Mouse (Mus musculus) C2C12 (cell line): ENCODE results near the gene Tmem262. TPM values are rescaled to one million over a fixed set of nuclear protein-coding genes. Genes with fewer than 3 reads are reported as not detected.
A peak's percentile ranks its signal among the peaks of the same experiment; 100 is the strongest.

Experiments used
- H3K27me3 ChIP-seq: one replicate; pipeline ENCODE4 v1.6.1; 2011; ENCODE audit not compliant: control insufficient read depth, insufficient read depth, insufficient read length
- H3K36me3 ChIP-seq: one replicate; pipeline ENCODE4 v1.6.1; 2011; ENCODE audit not compliant: control insufficient read depth, insufficient read depth
- H3K4me3 ChIP-seq: one replicate; pipeline ENCODE4 v1.5.1; 2011; ENCODE audit warnings: mild to moderate bottlenecking, control low read depth; ENCODE audit not compliant: poor library complexity, insufficient read depth, severe bottlenecking
- H3K79me2 ChIP-seq: one replicate; pipeline ENCODE4 v1.6.1; 2011; ENCODE audit not compliant: control insufficient read depth, insufficient read depth
- H3K79me3 ChIP-seq: one replicate; pipeline ENCODE4 v1.6.1; 2011; ENCODE audit warnings: low read depth, control low read depth
- H3ac ChIP-seq: one replicate; pipeline ENCODE3; 2011; ENCODE audit warnings: low read depth; ENCODE audit not compliant: control insufficient read depth, insufficient read length
- CEBPB ChIP-seq: IDR thresholded peaks from one replicate; pipeline ENCODE4 v1.6.1; 2011; ENCODE audit warnings: low read depth, mild to moderate bottlenecking, control low read depth, moderate library complexity
- CTCF ChIP-seq: IDR thresholded peaks from one replicate; pipeline ENCODE4 v1.5.1; 2011; ENCODE audit not compliant: control insufficient read depth, insufficient read depth, insufficient read length
- FOSL1 ChIP-seq: IDR thresholded peaks from one replicate; pipeline ENCODE4 v1.8.0; 2011; ENCODE audit warnings: mild to moderate bottlenecking, low read length; ENCODE audit not compliant: poor library complexity, insufficient read depth, severe bottlenecking
- MAX ChIP-seq: IDR thresholded peaks from one replicate; pipeline ENCODE4 v1.6.1; 2011; ENCODE audit warnings: mild to moderate bottlenecking, control low read depth
- MYOD1 ChIP-seq: IDR thresholded peaks from one replicate; pipeline ENCODE4 v1.6.1; 2011; ENCODE audit warnings: low read depth; ENCODE audit not compliant: control insufficient read depth, insufficient read length
- MYOG ChIP-seq: IDR thresholded peaks from one replicate; pipeline ENCODE4 v1.6.1; 2011; ENCODE audit not compliant: control insufficient read depth, insufficient read length; ENCODE audit errors: extremely low read depth
- USF1 ChIP-seq: IDR thresholded peaks from one replicate; pipeline ENCODE4 v1.6.1; 2011; ENCODE audit warnings: low read depth, mild to moderate bottlenecking, control low read depth, moderate library complexity
- polyA plus RNA-seq: library from polyadenylated mRNA; unstranded; fragments of >200 nt; fragmentation: generic; extraction: Trizol; gene quantifications from one replicate; pipeline ENCODE4 v1.2.1, GENCODE M21; 2012; ENCODE audit warnings: missing spikeins

Tmem262 gene
- polyA plus RNA-seq, 1 experiment, result not detected

DNA sequence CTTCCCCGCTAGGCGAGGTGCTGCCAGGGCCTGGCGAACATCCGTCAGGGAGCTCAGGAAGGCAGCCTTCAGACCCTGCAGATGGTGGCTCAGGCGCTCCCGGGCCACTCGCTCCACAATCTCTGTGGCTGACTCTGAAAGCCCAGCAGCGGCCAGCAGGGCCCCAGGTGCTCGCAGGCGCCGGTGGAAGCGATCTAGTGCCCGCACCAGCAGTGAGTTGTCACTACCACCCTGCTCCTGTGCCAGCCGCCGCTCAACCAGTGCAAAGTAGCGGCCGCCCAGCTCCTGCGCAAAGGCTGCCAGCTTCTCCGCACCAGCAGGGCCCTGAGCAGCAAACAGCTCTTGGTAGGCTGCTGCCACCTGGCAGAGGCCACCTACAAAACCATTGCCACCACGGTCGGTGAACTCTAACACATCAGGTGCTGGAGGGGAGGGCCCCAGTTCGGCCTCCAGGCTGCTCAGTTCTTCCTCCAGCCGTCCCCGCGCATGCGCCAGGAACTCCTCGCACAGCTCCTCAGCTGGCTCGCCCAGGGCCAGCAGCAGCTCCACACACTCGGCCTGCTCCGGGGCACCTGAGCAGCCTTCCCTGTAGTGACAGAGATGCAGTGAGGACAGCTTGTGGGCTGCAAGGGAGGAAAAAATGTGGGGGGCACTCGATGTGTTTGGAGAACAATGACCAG lies 9.1 kb upstream of the Tmem262 start:
- Histone ChIP-seq H3K79me3 (no peaks in the 10 kb centered on the region), H3K79me2 (peaks cover 16% of the 10 kb centered on the region), H3K4me3 (no peak overlapping the region), H3K36me3 (peaks cover 16% of the 10 kb centered on the region), H3K27me3 (no peaks in the 10 kb centered on the region), H3ac (no peak overlapping the region)
- no peak for TF ChIP-seq MYOD1
- no peak for TF ChIP-seq CEBPB
- no peak for TF ChIP-seq FOSL1
- TF ChIP-seq MYOG, result no peak
- TF ChIP-seq MAX, result no peak
- no peak for TF ChIP-seq CTCF
- TF ChIP-seq USF1, result no peak

DNA sequence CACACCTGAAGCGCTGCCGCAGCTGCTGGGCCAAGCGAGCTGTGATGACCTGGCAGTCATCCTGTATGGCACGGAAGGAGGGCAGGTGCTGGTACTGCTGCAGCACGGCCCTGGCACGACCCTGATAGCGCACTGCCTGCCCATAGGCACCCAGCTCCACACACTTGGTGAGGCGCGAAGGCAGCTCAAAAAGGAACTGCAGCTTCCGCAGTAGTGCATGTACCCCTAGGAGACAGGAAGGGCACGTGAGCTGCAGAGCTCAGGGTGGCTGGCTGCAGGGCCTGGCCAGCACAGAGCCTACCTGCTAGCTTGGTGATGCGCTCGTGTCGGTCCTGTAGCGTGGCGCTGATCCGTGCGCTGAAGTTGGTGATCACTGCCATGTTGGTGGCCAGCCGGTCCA lies 8.6 kb upstream of the Tmem262 start:
- H3K36me3 ChIP-seq, result peaks cover 16% of the 10 kb centered on the region
- TF ChIP-seq CTCF (no peak), USF1 (no peak), CEBPB (no peak), MYOD1 (no peak), MYOG (no peak), MAX (no peak)
- H3K79me2 ChIP-seq, result peaks cover 22% of the 10 kb centered on the region
- H3K79me3 ChIP-seq, result peaks cover 3% of the 10 kb centered on the region
- H3K27me3 ChIP-seq, result no peaks in the 10 kb centered on the region
- no peak overlapping the region for H3ac ChIP-seq
- H3K4me3 ChIP-seq, result no peak overlapping the region

DNA sequence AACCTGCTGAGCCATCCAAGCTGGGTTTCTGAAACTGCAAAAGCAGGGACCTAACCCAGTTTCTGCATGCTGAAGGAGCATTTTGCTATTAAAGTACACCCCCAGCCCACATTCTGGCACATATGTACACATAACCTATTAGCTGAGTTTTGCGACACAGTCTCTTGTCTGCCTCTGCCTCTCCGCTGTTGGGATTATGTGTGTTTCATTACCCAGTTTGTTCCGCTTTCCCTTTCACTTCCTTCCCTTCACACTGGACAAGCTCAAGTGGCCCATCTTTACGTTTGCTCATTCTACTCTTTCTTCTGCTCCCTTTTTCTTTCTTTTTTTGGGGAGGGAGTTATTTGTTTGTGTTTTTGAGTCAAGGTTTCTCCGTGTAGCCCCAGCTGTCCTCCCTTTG lies 5.9 kb upstream of the Tmem262 start:
- H3K79me3 ChIP-seq, result peaks cover 7% of the 10 kb centered on the region
- H3K36me3 ChIP-seq, result peaks cover 11% of the 10 kb centered on the region
- no peak overlapping the region for H3K4me3 ChIP-seq
- no peak for TF ChIP-seq MYOG
- TF ChIP-seq MYOD1, result no peak
- no peaks in the 10 kb centered on the region for H3K27me3 ChIP-seq
- H3K79me2 ChIP-seq, result peaks cover 28% of the 10 kb centered on the region
- no peak overlapping the region for H3ac ChIP-seq

DNA sequence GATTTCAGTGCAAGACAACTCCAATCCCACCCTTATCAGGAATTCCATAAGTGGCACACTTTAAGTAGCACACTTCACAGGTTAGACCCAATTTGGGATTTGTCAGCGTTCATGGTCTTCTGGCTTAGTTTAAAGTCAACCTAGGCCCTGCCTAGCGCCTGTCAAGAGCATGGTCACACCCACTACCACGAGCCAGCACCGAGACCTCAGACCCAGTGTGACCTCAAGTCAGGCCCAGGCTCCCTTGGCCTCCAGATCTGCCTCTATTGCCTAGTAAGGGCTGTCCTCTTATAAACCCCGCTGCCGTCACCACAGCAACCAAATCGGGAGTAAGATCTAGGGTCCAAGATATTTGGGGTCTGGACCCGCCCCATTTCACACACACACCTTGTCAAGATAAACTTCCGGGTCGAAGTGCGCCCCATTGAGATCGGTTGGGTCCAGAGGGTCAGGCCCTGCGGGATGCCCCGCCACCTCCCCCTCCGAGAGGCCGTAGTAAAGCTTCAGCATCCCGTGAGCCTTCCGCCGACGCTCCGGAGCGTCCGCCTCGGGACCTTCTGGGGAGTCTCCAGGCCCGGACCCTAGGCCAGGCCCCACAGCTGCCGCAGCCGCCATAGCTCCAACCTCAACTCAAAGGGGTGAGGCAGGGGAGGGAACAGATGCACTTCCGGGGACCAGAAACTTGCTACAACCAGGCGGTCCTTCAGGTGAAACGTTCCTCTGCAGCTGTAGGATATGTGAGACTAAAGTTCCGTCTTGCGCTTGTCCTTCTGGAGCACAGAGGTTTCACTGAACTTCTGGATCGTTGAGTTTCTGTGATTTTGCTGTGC lies 3.1 kb upstream of the Tmem262 start, which contains the start of gene Vps51:
Vps51 (minus strand) TSS at position 668 of the 830 bp plus-strand sequence.
- peaks cover 7% of the 10 kb centered on the region for H3K79me3 ChIP-seq
- peak within 1 kb of the TSS; percentile 83 for H3K4me3 ChIP-seq
- no peaks in the 10 kb centered on the region for H3K27me3 ChIP-seq
- H3K79me2 ChIP-seq, result peaks cover 28% of the 10 kb centered on the region
- H3ac ChIP-seq, result peak within 1 kb of the TSS; percentile 87
- peaks cover 14% of the 10 kb centered on the region for H3K36me3 ChIP-seq
- no peak for TF ChIP-seq FOSL1
- no peak for TF ChIP-seq MYOG
- TF ChIP-seq CTCF, result no peak
- no peak for TF ChIP-seq USF1
- TF ChIP-seq MAX, result peak; percentile 88
- peak; percentile 37 for TF ChIP-seq MYOD1
- TF ChIP-seq CEBPB, result no peak

DNA sequence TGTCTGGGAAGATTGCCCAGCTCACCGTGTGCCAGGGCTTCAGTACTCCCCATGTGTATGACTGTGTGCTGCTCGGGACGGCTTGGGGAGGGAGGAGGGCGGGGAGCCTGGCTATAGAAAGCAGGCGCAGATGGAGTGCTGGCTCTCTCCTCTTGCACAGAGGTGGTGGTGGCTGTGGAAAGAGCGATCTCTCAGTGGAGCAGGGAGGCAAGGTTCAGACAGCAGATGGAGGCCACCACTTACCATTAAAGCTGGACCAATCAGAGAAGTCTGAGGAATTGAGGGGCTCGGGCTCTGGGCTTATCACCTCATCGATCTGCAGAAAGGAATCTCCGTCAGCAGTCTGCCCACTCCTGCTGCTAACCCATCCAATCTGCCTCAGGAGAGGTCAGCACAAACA lies 2.3 kb downstream of the Tmem262 start, which contains the start of gene Gm28374:
Gm28374 (minus strand) TSS at position 101 of the 400 bp plus-strand sequence.
- H3K27me3 ChIP-seq, result no peaks in the 10 kb centered on the region
- H3K79me2 ChIP-seq, result peaks cover 45% of the 10 kb centered on the region
- peaks cover 27% of the 10 kb centered on the region for H3K79me3 ChIP-seq
- no peak within 1 kb of the TSS for H3K4me3 ChIP-seq
- no peak within 1 kb of the TSS for H3ac ChIP-seq
- H3K36me3 ChIP-seq, result peaks cover 30% of the 10 kb centered on the region
- TF ChIP-seq CEBPB, result no peak
- no peak for TF ChIP-seq MAX
- TF ChIP-seq MYOG, result no peak
- TF ChIP-seq USF1, result no peak
- TF ChIP-seq MYOD1, result no peak
- TF ChIP-seq CTCF, result no peak
- no peak for TF ChIP-seq FOSL1
